Mouse (Mus musculus) liver, adult 2 months (tissue): Measurements from ENCODE around the gene Sqor.

ENCODE experiments used
- CTCF ChIP-seq: fragments of 200-500 bp; IDR thresholded peaks from 2 replicates; pipeline ENCODE4 v1.5.1; 2011; ENCODE audit warnings: low read depth, low read length, control low read depth
- POLR2A ChIP-seq: fragments of 200-500 bp; IDR thresholded peaks from 2 replicates; pipeline ENCODE4 v1.6.1; 2011; ENCODE audit warnings: low read length, control low read depth; ENCODE audit not compliant: insufficient read depth; ENCODE audit errors: extremely low read depth

DNA sequence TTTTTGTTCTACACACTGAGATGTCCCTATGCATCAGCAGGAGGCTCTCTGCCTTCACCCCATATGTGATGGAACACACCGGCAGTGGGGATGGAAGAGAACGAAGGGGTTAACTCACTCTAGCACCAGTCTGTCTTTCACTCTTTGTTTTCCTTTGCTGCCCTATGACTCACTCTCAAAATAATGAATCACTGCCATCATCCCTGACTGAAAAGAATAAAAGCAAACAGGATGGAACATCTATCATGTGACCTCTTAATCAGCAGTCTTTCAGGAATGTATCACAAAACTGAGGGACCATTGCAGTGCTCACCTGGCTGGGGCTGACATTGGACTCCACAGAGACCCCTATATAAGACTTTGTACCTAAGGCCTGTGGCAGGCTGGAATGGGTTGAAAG, 33.6 kb upstream of the Sqor start:
- no peak for TF ChIP-seq POLR2A
- TF ChIP-seq CTCF, result no peak
